Mouse (Mus musculus): ENCODE measurements around the gene Nup153. TPM values are rescaled to one million over a fixed set of nuclear protein-coding genes. Genes with fewer than 3 reads are reported as not detected.
A peak's percentile ranks its signal among the peaks of the same experiment; 100 is the strongest.

The Nup153 gene
- total RNA-seq, 2 experiments from 2014 or later: 40.1 to 41.3 TPM

DNA sequence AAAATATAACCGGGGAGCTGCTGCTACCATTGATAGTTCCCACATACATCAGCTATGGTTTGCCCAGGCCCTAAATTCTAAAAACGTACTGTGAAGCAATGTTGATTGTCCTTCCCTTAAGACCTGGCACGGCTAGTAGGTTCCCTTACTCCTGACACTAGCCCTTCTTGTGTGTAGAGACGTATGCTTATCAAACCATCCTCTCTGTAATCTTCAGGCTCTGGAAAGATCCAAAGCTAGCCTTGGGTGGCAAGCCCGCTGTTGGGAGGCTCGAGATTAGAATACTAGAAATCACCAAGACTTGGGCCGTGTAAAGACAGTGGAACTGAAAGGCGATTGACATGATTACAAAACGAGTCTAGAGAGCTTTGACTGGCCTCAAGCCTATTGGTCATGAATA is 57.2 kb downstream of the Nup153 start:
- no peak for DNase-seq (ENCODE audit: low spot score)

DNA sequence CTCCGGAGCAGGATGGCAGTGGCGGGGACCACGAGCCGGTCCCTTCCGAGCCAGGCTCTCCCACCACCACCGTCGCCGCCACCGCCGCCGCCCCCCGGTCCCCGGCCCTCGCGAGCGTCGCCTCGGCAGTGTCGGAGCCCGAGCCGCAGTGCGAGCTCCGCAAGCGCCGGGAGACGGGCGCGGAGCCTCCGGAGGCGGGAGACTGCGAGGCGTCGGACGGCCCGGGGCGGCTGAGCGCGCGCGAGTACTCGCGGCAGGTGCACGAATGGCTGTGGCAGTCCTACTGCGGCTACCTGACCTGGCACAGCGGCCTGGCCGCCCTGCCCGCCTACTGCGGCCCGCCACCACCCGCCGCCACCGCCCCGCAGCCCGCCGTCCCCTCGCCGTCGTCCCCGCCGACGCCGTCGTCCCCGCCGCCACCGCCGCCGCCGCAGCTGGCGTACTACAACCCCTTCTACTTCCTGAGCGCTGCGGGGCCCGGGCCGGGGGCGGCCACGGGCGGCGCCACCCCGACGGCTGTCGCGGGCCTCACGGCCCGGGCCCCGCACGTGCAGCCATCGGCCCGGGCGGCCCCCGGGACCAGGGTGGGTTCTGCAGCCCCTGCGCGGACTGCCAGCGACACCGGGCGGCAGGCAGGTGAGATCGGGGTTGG is 58.0 kb downstream of the Nup153 start:
- no peak for DNase-seq (ENCODE audit: low spot score)

DNA sequence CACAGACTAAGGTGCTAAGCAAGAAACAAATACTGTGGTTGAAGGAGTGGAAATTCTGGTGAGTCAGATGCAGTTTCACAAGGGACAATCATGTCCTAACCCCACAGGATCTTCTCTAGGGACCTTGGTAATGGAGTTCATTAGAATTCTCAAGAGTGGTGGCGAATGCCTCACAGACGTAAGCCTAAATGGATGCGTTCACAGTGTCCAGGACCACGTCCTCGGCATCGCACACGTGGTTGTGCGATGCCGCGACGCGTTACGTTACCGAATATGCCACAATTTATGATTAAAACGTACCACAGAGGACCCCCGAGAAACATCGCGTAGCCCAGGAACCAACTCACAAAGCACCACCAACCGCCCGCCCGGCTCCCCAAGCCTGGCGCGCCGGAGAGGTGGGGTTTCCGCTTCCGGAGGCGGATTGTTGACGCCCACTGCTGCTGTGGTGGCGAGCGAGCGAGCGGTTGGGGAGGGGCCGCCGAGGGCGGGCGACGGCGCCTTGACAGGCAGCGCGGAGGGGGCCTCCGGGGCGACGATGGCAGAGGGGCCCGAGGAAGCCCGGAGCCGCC is 58.6 kb downstream of the Nup153 start, which contains the start of gene Fam8a1:
Gene Fam8a1 (plus strand): TSS at position 475 of the 572 bp plus-strand sequence.
- peak; percentile 91 for DNase-seq (ENCODE audit: low spot score)

GRCm38 (mm10) chr13:46663461-46663964 is 64.2 kb downstream of the Nup153 start:
- peak; percentile 41 for DNase-seq (ENCODE audit: low spot score)

- DNase-seq (ENCODE audit: low spot score): no peak
These were observed 68.5 kb downstream of the Nup153 start for GRCm38 (mm10) chr13:46659211-46659610.

DNA sequence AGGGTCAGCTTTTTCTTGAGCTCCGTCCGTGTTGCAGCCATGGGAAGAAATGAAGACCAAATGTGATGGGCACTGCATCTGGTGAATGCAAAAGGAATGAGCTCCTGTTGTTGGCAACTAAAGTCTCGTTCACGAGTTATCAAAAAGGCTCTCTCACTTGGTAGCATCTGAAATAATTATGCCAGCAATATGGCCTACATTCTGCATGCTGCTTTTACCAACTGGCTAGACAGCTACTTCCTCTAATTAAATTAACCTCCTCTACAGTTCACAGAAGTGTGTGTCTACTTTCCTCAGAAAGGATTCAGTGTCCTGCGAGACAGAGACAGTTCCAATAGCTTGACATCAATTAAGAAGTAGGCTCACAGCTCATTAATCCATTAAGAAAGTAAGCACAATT is 73.2 kb downstream of the Nup153 start:
- DNase-seq (ENCODE audit: low spot score): no peak

DNA sequence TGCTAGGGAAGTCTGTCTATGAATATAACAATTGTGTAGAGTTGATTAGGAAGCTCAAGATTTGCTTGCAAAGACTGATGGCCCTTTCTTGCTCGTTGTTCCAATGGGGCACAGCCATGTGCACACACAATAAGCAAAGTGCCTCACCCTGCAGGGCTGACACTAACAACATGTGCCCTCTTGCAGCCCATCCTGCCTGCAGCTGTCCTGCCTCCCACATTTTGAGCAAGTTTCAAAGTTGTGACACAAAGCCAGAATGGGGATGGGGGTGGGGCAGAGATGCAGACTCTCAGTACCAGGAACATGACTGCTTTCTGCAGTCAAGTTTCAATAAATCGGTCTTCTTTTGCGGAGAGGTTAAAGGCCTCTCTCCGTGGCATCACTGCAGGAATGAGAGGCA is 74.1 kb downstream of the Nup153 start:
- no peak for DNase-seq (ENCODE audit: low spot score)

GRCm38 (mm10) chr13:46652671-46653070 is 75.1 kb downstream of the Nup153 start:
- no peak for DNase-seq (ENCODE audit: low spot score)

DNA sequence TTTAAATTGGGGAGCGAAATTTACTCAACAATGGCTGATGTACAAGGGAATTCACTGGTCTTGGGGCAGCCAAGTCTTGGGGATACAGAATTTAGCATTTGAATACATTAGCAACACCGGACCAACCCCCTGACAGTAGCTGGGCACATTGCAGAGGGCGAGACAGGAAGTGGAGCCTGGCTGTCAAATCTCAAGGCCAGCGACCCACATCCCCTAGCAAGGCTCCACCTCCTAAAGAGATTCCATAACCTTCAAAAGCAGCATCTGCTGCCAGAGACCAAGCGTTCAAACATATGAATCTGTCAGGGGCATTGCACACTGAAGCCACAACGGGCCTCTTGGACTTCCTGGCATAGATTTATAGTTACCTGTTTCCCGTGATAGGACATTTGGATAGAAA is 75.9 kb downstream of the Nup153 start:
- no peak for DNase-seq (ENCODE audit: low spot score)

DNA sequence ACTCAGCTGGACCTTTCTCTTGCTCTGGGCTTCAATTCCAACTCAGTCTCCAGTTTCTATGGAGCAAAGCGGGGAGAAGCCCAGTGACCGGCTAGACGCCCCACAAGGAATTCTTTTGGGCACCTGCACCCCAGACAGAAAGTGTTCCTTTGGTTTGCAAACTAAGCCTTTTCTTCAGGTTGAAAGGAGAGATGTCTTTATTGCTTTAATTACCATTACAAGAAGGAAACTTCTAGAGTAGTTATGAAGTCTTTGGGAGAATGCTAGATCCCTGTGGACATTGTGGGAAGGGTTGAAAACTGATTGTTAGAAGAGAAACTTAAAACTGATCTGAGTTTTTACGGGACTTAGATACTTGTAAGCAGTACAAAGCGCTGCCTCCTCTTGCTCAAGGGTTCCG is 82.3 kb downstream of the Nup153 start:
- no peak for DNase-seq (ENCODE audit: low spot score)

- DNase-seq (ENCODE audit: low spot score): no peak
These were observed 83.6 kb downstream of the Nup153 start for GRCm38 (mm10) chr13:46644175-46644574.

GRCm38 (mm10) chr13:46642318-46642717 is 85.4 kb downstream of the Nup153 start:
- DNase-seq (ENCODE audit: low spot score): no peak

DNA sequence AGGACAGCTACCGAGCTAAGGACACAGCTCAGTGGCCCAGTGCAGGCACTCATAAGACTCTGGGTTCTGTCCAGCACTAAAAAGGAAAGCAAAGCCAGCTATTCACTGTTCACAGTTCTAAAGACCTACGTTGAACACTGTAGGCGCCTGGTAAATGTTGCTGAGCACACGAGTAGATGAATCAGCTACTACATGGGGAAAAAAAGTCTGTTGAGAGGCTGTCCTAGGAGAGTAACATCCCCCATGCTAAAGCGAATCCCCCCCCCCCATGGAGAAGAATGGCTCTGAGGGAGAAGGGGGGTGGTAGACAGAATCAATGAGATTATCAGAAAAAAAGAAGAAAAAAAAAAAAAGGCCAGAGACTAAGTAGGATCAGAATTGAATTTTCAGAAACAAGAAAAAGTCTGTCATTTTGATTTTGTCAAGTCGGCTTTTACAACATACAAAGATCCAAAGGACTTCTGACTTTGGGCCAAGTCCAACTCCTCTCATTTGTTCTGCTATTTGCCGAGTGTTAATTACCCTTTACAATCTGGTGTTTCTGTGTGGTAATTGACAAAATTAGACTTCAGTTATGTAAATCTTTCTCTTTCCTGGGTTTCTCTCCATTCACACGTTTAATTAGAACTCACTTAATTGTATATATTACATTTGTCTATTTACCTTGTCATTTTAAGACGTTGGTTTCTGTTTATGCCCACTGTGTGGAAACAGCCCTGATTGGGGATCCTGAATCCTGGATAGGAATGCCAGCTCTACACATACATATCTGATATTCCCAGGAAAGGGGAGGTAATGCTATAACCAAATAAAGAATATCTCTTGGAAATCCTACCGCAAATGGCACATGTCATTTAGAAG is 86.9 kb downstream of the Nup153 start:
- DNase-seq (ENCODE audit: low spot score): no peak

DNA sequence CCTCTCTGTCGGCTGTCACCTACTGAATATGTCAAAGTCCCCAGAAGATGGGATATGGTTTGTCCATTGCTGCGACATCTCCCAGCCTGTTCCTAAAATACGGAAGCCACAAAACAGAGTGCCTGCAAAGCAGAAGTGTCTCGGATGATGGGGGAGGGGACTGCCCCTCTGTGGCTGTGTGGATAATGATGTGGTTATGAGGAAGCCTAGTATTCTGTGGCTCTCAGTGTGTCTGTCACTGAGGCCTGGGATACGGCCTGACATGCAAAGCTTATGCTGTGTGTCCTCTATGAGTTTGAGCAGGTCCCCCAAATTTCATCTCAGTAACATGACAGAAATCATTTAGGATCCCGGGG is 93.6 kb downstream of the Nup153 start:
- no peak for DNase-seq (ENCODE audit: low spot score)

DNA sequence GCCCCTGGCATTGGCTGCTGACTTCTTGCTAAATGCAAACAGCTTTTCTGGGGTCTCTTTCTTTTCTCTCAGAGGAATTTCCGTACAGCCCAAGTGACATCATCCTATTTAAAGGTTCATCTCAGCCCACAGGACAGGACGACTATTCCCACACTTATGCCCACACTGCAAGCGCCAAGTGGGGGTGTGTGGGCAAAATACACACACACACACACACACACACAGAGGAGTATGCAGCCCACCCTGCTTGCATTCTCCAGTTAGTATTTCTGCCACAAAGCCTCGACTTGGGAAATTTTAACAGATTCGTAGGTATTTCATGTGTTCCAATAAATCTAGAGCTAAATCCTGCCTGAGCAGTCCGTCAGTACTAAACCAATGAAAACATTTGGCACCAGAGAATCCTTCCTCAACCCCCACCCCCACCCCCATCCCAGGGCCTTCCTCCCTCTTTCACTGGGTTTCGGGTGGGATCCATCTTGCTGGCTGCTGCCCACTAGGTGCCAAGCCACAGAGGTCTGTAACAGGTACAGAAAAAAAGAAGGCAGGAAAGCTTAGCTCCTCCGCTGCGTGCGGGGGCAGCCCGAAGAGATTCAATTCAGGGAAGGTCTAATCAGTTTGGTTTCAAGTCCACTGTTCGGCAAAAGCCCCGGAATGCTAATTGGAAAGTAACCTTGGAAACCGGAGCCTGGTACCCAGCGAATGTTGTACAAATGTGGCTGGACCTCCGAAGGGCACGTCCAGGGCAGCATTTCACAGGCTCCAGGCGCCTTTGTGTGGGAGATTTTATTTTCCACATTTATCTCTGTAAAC is 94.2 kb downstream of the Nup153 start:
- DNase-seq (ENCODE audit: low spot score): no peak

GRCm38 (mm10) chr13:46632796-46633195 is 94.9 kb downstream of the Nup153 start:
- DNase-seq (ENCODE audit: low spot score): no peak

Other genes with a start within 250 kb of the Nup153 start
- 100 to 1,000 TPM; 314 to 333 TPM for gene Cap2, start 226.1 kb downstream of the Nup153 start, total RNA-seq (2021)
- gene Fam8a1, start 58.4 kb downstream of the Nup153 start, total RNA-seq (2021): 10 to 100 TPM; 28.7 to 33.2 TPM
- 10 to 100 TPM; 82.9 to 87.5 TPM for gene Kif13a, start 201.9 kb upstream of the Nup153 start, total RNA-seq (2021)

Data from gastrocnemius, adult 18-20 months (tissue).